Mouse (Mus musculus): ENCODE results near the gene Taf9b.
A peak's percentile ranks its signal among the peaks of the same experiment; 100 is the strongest.
"Not testable (repeated sequence)": the region's sequence is repeated elsewhere in the genome, so short reads cannot be mapped to it uniquely, and the experiment has no call there.

Taf9b gene

DNA sequence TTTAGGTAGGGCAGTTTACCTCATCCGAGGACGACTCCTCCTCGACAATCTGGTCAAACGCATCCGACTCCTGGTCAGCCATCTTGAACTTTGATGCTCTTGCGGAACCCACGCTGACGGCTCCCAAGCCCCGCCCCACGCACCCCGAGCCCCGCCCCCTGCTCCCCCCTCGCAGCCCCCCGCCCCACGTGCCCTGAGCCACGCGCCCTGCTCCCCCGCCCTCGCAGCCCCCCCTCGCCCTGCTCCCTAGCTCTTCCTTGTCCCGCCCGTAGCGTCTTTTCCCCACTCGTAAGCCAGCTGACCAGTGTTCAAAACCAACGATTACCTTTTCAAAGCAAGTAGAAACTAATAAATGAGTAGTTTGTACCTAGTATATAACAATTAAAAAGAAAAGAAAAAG is at the start of gene Taf9b:
TSS of gene Taf9b (minus strand) at position 101 of the 400 bp plus-strand sequence.
- no peak for DNase-seq (ENCODE audit: low read depth, low spot score)

- DNase-seq (ENCODE audit: low read depth, low spot score) = no peak
These were observed 34.3 kb upstream of the Taf9b start, which contains the start of gene Fnd3c2 for GRCm38 (mm10) chrX:106255276-106255675. Fnd3c2 (minus strand) TSS chrX:106255376.

GRCm38 (mm10) chrX:106219171-106220032 is 1.6 kb downstream of the Taf9b start:
- DNase-seq (ENCODE audit: low read depth, low spot score) = peak; percentile 59

- no peak for DNase-seq (ENCODE audit: low read depth, low spot score)
These were observed 11.9 kb downstream of the Taf9b start for GRCm38 (mm10) chrX:106209100-106209499.

- no peak for DNase-seq (ENCODE audit: low read depth, low spot score)
These were observed 22.1 kb downstream of the Taf9b start for GRCm38 (mm10) chrX:106198904-106199303.

DNA sequence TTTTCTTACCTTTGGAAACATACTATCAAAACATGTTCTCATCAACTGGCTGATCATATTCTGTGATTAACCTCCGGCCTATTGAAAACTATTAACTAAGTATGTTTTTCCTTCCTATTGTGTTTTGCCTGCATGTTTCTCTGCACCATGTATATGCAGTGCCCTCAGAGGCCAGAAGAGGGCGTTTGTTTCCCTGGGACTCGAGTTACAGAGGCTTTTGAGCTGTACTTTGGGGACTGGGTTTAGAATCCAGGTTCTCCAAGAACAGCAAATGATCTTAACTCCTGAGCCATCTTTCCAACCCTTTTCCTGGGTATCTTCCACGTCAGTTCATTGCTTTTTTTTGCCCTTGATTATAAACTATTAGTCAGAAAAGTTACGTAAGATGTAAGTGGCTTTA is 23.6 kb downstream of the Taf9b start:
- no peak for DNase-seq (ENCODE audit: low read depth, low spot score)

DNA sequence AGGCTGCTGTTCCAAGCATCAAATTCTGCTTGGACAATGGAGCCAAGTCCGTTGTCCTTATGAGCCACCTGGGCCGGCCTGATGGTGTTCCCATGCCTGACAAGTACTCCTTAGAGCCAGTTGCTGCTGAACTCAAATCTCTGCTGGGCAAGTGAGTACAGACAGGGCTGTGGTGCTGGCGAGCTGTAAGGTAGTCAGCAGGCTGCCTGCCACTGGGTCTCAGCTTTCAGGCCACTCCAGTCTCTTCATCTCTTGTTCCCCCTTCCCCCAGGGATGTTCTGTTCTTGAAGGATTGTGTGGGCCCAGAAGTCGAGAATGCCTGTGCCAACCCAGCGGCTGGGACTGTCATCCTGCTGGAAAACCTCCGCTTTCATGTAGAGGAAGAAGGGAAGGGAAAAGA is 26.6 kb downstream of the Taf9b start:
- DNase-seq (ENCODE audit: low read depth, low spot score) = not testable (repeated sequence)

DNA sequence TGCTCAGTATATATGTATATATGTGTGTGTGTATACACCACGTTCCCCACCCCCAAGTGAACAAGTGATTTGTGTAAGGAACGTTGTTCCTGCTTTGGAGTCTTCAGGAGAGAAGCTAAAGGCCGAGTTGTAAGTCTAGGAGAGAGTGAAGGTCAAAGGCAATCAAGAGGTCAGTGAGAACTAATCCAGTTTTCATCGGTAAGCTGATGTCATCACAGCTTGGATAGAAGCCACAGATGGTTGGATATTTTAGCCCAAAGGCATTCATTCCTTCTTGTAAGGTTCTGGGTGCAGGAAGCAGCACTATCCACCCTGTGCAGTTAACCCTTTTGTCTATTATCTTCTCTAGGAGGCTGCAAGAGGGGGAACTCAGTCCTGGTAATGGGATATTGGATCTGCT is 30.9 kb downstream of the Taf9b start:
- no peak for DNase-seq (ENCODE audit: low read depth, low spot score)

GRCm38 (mm10) chrX:106189356-106189755 is 31.6 kb downstream of the Taf9b start:
- DNase-seq (ENCODE audit: low read depth, low spot score) = no peak

- DNase-seq (ENCODE audit: low read depth, low spot score) = no peak
These were observed 33.2 kb downstream of the Taf9b start for GRCm38 (mm10) chrX:106187737-106188136.

DNA sequence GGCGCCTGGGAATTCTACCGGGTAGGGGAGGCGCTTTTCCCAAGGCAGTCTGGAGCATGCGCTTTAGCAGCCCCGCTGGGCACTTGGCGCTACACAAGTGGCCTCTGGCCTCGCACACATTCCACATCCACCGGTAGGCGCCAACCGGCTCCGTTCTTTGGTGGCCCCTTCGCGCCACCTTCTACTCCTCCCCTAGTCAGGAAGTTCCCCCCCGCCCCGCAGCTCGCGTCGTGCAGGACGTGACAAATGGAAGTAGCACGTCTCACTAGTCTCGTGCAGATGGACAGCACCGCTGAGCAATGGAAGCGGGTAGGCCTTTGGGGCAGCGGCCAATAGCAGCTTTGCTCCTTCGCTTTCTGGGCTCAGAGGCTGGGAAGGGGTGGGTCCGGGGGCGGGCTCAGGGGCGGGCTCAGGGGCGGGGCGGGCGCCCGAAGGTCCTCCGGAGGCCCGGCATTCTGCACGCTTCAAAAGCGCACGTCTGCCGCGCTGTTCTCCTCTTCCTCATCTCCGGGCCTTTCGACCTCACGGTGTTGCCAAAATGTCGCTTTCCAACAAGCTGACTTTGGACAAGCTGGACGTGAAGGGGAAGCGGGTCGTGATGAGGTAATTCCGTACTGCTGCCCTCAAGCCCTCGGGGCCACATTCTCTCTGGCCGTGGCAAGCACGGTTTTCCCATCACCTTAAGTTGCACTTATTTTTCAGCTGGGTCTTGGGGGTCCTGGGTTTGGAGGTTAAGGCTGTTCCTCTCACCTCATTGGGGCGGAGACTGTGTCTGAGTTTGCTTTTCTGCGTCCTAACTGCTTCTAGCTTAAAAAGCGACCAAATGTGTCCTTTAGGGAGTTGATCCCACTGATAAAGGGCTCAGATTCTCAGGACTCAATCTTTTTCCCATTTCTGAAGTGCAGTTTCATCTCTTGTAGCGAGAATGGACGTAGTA is 34.0 kb downstream of the Taf9b start, which contains the start of gene Pgk1:
TSS of gene Pgk1 (plus strand) at position 388 of the 937 bp plus-strand sequence.
- peak; percentile 87 for DNase-seq (ENCODE audit: low read depth, low spot score)

GRCm38 (mm10) chrX:106185706-106186105 is 35.3 kb downstream of the Taf9b start:
- DNase-seq (ENCODE audit: low read depth, low spot score) = no peak

GRCm38 (mm10) chrX:106184279-106184678 is 36.7 kb downstream of the Taf9b start:
- DNase-seq (ENCODE audit: low read depth, low spot score) = peak; percentile 34

GRCm38 (mm10) chrX:106176331-106176730 is 44.6 kb downstream of the Taf9b start:
- DNase-seq (ENCODE audit: low read depth, low spot score) = no peak

DNA sequence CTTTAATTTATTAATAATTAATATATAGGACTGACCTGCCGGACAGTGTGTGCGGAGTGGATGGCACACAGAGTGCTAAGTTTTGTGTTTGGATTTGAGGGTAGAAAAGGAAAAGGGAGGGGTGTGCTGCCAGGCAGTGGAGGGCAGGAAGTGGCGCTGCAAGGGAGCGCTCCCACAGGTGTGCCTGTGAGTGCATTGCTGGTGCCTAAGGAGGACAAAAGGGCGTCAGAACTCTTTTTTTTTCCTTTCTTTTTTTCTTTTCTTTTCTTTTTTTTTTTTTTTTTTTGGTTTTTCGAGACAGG is 49.2 kb downstream of the Taf9b start:
- DNase-seq (ENCODE audit: low read depth, low spot score) = no peak

DNA sequence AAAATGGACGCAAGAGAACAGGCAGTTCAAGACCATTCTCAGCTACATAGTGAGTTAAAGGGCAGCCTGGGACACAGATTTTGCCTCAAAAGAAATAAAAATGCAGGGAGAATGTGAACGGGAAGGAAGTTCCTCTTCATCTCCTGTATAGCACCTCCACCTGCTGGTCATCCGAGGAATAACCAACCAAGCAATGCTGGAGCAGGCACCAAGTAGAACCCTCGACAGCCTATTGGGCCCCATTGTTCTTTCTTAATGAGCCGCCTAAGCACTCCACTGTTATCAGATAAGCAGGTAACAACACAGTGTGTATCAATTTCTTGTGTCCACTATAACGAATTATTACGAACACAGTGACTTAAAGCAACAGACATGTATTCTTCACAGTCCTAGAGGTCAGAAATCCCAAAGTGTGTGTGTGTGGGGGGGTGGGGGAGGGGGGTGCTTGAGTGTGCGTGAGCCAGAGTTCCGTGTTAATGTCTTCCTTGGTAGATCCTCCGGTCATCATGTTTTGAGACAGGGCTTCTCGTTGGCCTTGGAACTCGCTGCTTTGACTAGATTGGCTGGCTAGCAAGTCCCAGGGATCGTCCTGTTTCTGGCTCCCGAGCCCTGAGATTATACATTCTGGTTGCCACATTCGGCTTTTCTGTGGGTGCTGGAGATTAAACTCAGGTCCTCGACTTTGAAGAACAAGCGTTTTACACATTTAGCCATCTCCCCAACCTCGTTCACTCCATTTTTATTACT is 49.7 kb downstream of the Taf9b start:
- peak; percentile 44 for DNase-seq (ENCODE audit: low read depth, low spot score)

DNA sequence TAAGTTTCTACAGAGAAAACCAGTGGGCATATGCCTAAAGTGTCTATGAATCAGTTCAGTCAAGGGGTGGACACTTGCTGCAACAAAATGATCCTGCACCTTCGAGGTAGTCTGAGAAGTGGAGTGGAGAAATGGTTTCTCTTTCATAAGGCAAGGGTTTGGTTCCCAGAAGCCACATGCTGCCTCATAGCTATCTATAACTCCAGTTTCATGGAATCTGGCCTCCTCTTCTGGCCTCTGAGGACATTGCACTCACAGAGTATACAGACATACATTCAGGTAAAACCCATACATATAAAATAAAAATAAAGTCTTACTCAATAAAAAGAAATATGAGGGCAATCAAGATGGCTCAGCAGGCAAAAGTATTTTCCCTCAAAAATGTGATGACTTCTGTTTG is 55.9 kb downstream of the Taf9b start:
- DNase-seq (ENCODE audit: low read depth, low spot score) = no peak

DNA sequence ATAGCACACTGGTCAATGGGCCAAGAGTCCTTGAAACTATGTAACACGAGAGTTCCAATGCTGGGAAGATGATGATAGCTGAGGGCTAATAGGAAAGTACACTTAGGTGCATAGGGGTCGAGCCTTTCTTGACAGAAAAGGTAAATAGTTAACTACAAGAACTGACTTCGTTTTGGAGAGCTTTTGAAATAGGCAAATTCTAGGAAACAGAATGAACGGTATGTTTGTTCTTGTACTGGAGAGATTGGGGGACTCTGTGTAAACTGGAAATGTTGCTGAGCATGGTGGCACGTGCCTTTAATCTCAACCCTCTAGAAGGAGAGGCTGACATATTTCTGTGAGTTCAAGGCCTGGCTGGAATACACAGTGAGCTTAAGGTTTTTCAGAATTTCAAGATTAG is 56.4 kb downstream of the Taf9b start:
- DNase-seq (ENCODE audit: low read depth, low spot score) = no peak

- DNase-seq (ENCODE audit: low read depth, low spot score) = no peak
These were observed 57.0 kb downstream of the Taf9b start for GRCm38 (mm10) chrX:106163995-106164394.

All from retina, postnatal 7 days (tissue).